Mouse (Mus musculus): ENCODE measurements around the gene Gabarap. TPM values are rescaled to one million over a fixed set of nuclear protein-coding genes. Genes with fewer than 3 reads are reported as not detected.

Gene Gabarap
- total RNA-seq, 2 experiments from 2014 or later, result 142 to 178 TPM

GRCm38 (mm10) chr11:70017199-70017767 lies 26.3 kb downstream of the Gabarap start:
- intact Hi-C loops (cut with DNase I), result no loop called here
- DNase-seq, result no peak

GRCm38 (mm10) chr11:70018131-70018990 lies 27.4 kb downstream of the Gabarap start:
- intact Hi-C loops (cut with DNase I), result no loop called here
- peak in 1 of 2 experiments; percentile 42 for DNase-seq

- intact Hi-C loops (cut with DNase I), result no loop called here
- DNase-seq, result no peak
Measured at GRCm38 (mm10) chr11:70019495-70020021, 28.6 kb downstream of the Gabarap start.

GRCm38 (mm10) chr11:70020022-70020631 lies 29.2 kb downstream of the Gabarap start:
- DNase-seq, result no peak
- intact Hi-C loops (cut with DNase I), result no loop called here

GRCm38 (mm10) chr11:70020731-70021263 lies 29.9 kb downstream of the Gabarap start:
- intact Hi-C loops (cut with DNase I), result no loop called here

GRCm38 (mm10) chr11:70021264-70022132 lies 30.6 kb downstream of the Gabarap start:
- peak; percentile 96 to 97 for DNase-seq
- intact Hi-C loops (cut with DNase I), result no loop called here

More at GRCm38 (mm10) chr11:70020731-70021263, 29.9 kb downstream of the Gabarap start:
- DNase-seq, result peak; percentile 55 to 72

GRCm38 (mm10) chr11:70023481-70024150 lies 32.7 kb downstream of the Gabarap start:
- no peak for DNase-seq
- intact Hi-C loops (cut with DNase I), result no loop called here

- intact Hi-C loops (cut with DNase I), result no loop called here
- no peak for DNase-seq
Measured at GRCm38 (mm10) chr11:70024151-70024514, 33.2 kb downstream of the Gabarap start.

GRCm38 (mm10) chr11:70026689-70027088 lies 35.7 kb downstream of the Gabarap start:
- intact Hi-C loops (cut with DNase I), result no loop called here
- DNase-seq, result peak; percentile 50 to 65

- intact Hi-C loops (cut with DNase I), result no loop called here
- peak in 1 of 2 experiments; percentile 61 for DNase-seq
Measured at GRCm38 (mm10) chr11:70027397-70027796, 36.5 kb downstream of the Gabarap start.

GRCm38 (mm10) chr11:70028401-70029129 lies 37.6 kb downstream of the Gabarap start:
- DNase-seq, result peak in 1 of 2 experiments; percentile 37

GRCm38 (mm10) chr11:70029130-70029801 lies 38.3 kb downstream of the Gabarap start:
- intact Hi-C loops (cut with DNase I), result no loop called here
- peak; percentile 73 to 82 for DNase-seq

More at GRCm38 (mm10) chr11:70028401-70029129, 37.6 kb downstream of the Gabarap start:
- intact Hi-C loops (cut with DNase I), result no loop called here

GRCm38 (mm10) chr11:70029829-70030550 lies 39.0 kb downstream of the Gabarap start:
- intact Hi-C loops (cut with DNase I), result no loop called here
- no peak for DNase-seq

- intact Hi-C loops (cut with DNase I), result no loop called here
- DNase-seq, result no peak
Measured at GRCm38 (mm10) chr11:70030651-70031320, 39.8 kb downstream of the Gabarap start.

GRCm38 (mm10) chr11:70031321-70031670 lies 40.4 kb downstream of the Gabarap start:
- DNase-seq, result no peak
- intact Hi-C loops (cut with DNase I), result no loop called here

- intact Hi-C loops (cut with DNase I), result no loop called here
- DNase-seq, result no peak
Measured at GRCm38 (mm10) chr11:70038174-70038573, 47.2 kb downstream of the Gabarap start.

- intact Hi-C loops (cut with DNase I), result no loop called here
Measured at GRCm38 (mm10) chr11:70039631-70040030, 48.7 kb downstream of the Gabarap start.

More at GRCm38 (mm10) chr11:70039631-70040030, 48.7 kb downstream of the Gabarap start:
- DNase-seq, result no peak
